Mouse (Mus musculus) kidney, postnatal 10 days (tissue): ENCODE results near the gene Zc3h12d.

Source experiments
- DNase-seq: peaks from one replicate; pipeline ENCODE4 v3.0.0; 2021; ENCODE audit warnings: mixed read lengths

Zc3h12d gene

DNA sequence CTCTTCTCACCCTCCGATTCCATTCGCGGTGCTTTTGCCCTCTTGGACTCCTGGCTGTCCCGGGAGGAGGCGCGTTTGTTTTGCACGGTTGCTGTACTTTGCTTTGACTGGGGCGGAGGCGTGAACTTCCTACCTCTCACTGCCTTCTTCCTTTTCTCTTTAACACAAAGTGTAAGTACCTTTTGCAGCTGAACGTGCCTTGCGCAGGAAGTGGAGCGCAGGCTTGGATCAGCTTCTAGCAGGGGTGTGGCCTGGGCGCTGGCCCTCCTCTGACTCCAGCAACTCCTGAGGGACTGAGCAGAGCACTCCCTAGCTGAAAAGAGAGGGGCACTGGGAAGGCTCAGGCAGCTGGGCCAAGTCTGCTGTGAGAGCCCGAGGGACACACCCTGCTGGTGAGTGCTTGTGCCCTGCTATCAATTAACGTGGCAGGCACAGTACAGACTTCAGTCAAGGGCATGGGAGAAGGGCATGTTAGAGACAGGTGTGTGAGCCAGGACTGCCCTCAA, at the start of gene Zc3h12d:
Gene Zc3h12d (plus strand): TSS at position 300 of the 506 bp plus-strand sequence.
- peak; percentile 51 for DNase-seq

DNA sequence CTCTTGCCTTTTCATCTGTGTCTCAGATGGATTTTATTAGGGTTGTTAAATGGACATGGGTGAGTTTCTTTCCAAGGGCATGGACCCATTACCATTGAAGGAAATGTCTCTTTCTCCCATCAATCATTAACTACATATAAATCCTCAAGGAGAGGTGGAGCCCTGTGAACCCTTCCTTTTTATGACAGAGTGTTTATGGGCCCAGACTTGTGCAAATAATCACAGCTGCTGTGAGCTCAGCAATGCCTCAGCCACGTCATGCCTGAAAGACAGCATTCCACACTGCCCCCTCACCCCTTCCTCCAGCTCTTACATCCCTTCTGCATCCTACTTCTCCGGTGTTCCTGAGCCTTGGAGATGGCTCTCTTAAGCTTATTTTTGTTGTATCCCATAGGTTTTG, 45.0 kb upstream of the Zc3h12d start:
- DNase-seq = no peak

DNA sequence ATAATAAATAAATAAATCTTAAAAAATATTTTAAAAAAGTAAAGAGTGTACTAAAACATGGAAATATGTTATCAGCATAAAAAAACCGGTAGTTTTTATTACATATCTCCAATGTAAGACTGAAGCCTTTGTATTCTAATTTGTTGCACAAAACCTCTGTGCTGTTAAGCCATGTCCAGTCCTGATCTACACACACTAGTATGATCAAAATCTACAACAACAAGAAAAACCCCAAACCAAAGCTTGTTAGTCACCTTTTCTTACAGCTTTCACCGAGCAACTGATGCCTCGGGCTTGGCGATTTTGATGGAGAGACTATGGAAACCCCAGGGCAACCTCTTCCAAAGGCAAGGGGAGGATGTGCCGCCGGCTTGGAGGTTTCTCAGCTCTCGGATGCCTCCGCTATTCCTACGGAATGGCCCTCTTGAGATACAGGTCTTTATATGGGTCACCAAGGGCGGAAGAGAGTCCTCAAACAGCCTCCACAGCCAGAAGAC, 40.0 kb upstream of the Zc3h12d start:
- no peak for DNase-seq

DNA sequence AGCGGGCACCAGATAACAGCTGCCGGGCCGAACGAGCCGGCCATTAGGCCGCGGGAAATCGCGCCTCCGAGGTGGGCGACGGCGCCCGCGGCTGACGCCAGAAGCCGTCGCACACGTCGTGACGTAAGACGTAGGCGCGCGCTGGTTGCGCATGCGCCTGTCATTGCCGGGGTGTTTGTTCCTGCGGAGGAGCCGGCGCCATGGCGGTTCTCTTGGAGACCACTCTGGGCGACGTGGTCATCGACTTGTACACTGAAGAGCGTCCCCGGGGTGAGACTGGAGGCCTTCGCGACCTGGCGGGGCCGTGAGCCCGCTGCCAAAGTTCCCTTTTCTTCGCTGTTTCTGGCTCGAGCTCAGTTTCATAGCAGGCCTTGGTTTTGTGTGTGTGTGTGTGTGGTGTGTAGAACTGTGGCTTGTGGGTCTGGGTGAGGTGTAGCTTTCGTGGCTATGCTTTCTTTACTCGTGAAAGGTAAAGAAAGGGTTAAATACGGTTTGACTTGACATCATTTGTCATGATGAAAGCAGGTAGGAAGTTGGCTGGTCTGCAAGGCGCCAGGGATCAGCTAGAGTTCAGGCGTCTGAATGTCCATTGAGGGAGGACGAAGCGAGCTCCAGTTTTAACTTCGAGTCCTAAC, 39.4 kb upstream of the Zc3h12d start, which contains the start of the genes Ginm1 and Ppil4:
Gene Ginm1 (minus strand): TSS at position 74 of the 635 bp plus-strand sequence.
Gene Ppil4 (plus strand): TSS at position 141 of the 635 bp plus-strand sequence.
- peak; percentile 94 for DNase-seq

DNA sequence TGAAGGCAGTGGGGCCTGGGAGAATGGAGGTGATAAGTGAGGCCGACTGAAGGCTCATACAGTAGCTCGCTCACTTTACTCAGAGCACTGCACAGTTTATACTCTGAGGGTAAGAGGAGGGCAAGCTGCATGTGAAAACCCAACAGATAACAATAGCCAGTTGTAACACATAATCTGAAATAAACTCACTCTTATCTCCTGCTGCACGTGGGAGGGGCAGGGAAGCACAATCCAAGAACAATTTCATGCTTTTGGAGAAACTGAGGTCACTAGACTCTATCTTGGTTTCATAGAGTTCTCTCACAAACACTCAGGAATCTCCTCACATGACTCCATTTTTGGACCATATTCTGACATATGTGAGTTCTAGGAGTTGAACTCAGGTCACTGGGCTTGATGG, 31.0 kb upstream of the Zc3h12d start:
- no peak for DNase-seq

DNA sequence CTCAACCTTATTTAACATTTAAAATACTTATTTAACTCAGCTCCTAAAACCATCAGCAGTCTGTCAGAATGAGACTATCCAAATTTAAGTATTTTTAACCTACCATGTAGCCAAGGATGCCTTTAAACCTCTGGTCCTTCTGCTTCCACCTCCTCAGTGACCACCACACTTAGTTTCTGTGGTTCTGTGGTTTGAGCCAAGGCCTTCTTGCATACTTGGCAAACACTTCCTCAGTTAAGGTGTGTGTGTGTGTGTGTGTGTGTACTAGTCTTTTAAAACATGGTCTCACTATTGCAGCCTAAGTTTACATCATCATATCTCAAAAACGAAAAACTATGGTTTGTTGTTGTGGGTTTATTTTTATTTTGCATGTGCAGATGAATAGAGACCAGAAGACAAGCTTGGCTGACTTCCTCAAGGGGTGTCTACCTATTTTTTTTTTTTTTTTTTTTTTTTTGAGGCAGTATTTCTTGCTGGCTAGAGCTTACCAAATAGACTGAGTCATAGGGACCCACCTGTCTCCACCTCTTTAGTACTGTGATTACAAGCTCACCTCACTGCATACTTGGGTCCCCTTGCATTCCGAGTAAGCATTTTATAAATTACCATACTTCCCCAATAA, 29.6 kb upstream of the Zc3h12d start:
- no peak for DNase-seq

DNA sequence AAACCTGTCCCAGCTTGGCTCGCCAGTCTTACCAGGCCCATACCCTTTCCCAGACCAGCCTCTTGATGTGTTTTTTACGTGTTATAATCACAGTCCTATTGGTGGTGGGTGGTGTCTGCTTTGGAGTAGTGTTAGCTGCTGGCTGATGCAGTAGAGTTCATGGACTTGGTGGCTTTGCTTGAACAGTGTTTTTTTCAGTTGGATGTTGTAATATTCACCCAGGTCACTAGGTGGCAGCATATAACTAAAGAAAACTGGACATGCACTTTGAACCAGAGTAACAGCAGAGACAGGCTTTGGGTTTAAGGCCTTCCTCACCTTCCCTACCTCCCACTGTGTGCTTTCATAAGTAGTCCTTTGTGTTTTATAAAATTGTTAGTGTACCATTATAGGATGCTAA, 22.3 kb upstream of the Zc3h12d start:
- peak; percentile 56 for DNase-seq

DNA sequence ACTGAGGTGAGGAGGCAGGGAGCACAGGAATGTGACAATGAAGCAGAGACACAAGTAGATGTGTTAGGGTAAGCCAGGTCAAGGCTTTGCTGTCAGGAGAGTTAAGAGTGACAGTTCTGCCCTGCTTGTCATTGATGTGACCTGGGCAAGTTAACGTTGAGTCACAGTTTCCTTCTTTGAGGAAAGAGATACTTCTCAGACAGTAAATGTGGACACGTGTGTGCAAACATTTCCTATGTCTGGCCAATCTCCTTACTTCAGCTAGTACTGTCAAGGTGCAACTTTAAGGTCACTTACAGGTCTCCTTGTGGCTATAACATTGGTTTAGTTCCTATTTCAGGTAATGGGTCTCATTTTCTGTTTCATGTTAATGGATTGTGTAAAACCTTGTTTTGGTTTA, 15.8 kb upstream of the Zc3h12d start:
- DNase-seq = no peak

DNA sequence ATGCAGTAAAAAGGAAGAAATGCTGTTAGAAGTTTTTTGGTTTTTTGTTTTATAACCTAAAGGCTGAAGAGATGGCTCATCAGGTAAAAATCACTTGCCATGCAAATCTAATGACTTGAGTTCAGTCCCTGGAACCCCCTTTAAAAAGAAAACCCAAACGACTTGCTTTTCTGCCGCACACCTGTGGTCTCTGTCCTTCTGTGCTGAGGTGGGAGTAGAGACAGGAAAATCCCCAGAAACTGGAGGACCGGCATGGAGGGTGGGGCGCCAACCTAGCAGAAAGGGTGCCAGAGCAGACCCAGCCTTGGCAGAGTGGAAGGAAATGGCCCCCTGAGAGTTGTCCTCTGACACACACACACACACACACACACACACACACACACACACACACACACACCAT, 13.6 kb upstream of the Zc3h12d start:
- DNase-seq = no peak

DNA sequence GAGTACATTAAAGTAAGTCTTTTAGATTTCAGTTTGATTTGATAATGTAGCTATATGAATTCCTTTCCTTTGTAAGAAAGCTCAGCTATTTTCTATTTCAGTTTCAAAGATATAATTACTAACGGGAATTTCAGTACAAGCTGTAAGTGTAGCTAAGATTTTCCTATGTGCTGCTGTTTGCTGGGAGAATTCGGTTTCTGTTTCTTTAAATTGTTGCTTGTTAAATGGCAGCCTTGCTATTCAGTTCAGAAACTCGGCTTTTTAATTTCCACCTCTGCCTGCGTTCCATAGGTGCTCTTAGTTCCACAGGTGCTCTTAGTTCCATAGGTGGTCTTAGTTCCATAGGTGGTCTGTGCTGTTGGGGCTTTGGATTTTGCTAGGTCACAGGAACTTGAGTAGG, 13.1 kb upstream of the Zc3h12d start:
- no peak for DNase-seq

- no peak for DNase-seq
These were observed 12.7 kb upstream of the Zc3h12d start for GRCm38 (mm10) chr10:7819603-7820002.

GRCm38 (mm10) chr10:7820171-7820570, 12.1 kb upstream of the Zc3h12d start:
- DNase-seq = no peak

DNA sequence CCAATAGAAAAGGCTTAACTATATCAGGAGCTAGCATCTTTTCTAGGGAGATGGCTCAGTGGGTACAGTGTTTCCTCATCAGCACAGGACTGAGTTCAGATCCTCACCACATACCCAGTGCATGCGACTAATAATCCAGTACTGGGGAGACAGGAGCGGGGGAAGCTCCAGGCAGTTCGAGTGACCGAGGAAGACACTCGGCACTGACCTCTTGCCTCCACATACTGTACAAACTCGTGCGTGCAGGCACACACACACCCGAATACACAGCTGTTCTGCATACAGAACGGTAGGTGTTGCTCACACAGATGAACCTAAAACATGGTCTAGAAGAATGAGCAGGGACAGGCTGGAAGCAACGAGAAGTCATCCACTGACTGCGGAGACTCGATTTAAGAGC, 10.3 kb upstream of the Zc3h12d start:
- no peak for DNase-seq

- DNase-seq = no peak
These were observed 7.5 kb upstream of the Zc3h12d start for GRCm38 (mm10) chr10:7824663-7825280.

DNA sequence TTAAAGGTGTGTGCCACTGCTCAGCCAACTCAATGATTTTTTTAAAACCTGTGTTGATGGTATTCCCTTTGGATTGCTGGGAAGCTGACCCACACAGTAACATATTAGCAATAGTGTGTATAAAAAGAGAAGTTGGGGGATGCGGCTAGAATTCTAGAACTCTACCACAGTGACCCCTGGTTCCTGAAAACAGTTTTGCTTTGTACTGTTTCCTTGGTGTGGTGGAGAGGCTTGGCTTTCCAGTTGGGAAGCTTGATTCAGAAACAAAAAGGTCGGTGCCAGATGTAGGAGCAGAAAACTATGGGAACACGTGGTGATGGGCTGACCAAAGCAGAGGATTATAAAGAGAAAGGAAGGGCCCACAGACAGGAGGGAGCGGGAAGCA, 7.0 kb upstream of the Zc3h12d start:
- DNase-seq = no peak

DNA sequence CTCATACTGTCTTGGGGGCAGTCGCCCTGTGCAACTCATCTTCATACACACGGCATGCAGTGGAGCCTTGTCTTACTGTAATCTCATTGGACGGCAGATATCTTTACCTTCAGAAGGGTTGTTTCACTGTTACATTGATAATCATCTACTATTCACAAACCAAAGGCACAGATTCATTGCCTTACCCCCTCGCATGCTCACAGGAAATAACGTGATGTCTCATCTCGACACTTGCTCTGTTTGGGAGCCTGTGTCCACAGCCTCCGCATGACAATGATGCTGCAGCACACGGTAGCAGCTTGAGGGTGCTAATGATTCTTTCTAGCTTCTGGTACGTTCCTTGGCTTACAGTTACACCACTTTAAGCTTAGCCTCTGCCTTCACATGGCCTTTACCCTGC, 6.2 kb upstream of the Zc3h12d start:
- no peak for DNase-seq

DNA sequence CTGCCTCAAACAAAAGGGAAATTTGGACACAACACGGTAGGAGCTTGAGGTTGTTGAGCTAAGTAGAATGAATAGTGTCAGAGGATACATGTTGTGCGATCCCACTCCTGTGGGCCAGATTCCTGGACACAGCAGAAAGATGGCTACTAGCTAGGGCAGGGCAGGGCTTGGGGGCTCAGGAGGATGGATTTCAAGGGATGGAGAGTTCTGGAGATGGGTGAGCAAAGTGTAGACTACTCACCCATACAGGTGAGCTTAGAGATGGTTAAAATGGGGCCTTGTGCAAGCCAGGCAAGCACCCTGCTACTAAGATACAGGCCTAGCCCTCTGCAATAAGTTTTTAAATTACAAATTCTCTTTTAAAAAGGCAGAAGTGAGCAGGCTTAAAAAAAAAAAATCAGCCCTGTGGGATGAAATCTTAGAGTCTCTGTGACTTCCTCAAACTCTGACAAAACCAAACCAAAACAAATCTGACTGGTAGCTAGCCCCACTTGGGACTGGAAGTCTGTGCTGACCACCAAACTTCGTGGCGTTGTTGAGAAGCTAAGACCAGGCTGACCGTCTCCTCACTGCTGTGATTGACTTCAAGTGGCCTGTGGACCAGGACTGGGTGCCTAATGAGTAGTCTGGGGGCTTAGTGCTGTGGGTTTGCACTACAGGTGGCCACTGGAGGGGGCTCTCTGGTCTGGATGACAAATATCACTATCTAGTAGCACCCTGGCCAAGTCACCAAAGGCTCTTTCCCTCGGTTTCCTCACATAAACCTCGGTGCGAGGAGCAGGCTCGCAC, 1.3 kb downstream of the Zc3h12d start:
- DNase-seq = no peak

DNA sequence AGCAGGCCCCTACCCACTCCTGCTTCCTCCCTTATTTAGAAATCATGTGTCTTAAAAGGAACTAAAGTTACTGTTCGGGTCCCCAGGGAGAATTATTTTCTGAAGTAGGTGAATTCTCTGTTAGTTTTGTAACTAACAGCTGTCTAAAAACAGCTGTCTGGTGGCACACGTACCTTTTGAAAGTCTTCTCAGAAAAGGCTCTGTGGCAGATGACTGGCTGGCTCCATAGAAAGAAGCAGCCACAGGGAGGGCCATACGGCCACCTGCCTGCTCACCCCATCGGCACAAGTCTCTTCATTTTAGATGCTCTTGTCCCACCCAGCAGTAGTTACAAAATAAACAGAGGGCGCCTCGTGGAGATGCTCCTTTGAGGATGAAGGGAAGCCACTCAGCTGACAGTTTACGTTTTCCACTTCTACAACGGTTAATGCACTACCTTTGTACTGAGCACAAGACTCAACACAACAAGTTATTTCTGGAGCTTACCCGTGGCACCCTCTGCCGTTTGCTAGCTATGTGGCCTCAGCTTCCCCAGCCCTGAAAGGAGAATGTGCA, 2.5 kb downstream of the Zc3h12d start:
- no peak for DNase-seq

DNA sequence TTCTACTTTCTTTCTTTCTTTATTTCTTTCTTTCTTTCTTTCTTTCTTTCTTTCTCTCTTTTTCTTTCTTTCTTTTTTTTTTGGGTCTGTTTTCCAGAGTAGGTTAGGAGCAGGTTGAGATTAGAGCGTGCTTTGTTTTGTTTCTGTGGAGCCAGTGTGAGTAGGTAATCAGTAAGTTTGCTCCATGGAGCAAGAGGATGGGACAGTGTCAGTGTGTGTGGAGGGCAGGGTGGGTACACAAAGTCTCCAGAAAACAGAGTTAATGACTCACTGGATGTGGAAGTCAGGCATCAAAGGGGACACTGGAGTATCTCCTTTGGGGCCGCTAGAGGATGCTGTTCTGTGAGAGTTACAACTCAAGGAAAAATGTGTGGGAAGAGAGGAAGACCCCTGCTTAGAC, 4.6 kb downstream of the Zc3h12d start:
- DNase-seq = no peak

GRCm38 (mm10) chr10:7837446-7837845, 5.2 kb downstream of the Zc3h12d start:
- DNase-seq = no peak

GRCm38 (mm10) chr10:7838036-7838435, 5.8 kb downstream of the Zc3h12d start:
- DNase-seq = no peak

DNA sequence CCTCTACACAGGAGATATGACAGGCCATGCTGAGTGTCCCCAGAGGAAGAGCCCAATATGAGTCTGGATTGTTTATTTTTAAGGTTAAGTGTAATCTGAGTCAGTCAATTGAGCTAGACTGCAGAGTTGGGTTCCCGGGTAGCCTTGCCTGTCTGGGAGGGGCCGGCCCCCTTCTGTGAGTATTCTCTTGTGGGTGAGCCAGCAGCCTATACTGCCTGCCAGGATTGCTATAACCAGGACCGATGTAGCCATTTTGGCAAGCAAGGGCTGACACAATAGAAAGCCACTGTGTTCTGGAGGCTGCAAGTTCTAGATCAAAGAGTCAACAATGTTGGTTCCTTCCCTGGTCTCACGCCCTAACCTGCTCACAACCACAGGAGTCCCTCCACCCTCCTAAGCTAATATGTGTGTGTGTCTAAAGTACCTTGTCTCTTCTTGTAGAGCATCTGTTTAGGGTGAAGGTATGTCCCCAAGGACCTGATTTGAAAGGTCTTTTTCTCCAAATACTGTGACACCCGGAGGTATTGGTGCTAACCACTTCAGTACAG, 6.7 kb downstream of the Zc3h12d start:
- DNase-seq = no peak
